Mouse (Mus musculus) intestine, embryonic 15.5 days (tissue): ENCODE data around the gene Dtnb. TPM values are rescaled to one million over a fixed set of nuclear protein-coding genes. Genes with fewer than 3 reads are reported as not detected.
A peak's percentile ranks its signal among the peaks of the same experiment; 100 is the strongest.

Source experiments
- ATAC-seq: fragments of 200-750 bp; cut with Nextera tagmentation; 2 replicates; pipeline ENCODE4 v1.8.0; 2017; ENCODE audit warnings: moderate TSS enrichment, moderate library complexity
- H3K27ac ChIP-seq: fragments of 300-500 bp; sonication (generic); 2 replicates; pipeline ENCODE4 v1.5.1; 2015; ENCODE audit warnings: mild to moderate bottlenecking, inconsistent platforms
- H3K27me3 ChIP-seq: fragments of 300-500 bp; sonication (generic); replicated peaks from 2 replicates; pipeline ENCODE4 v1.6.1; 2015; ENCODE audit warnings: inconsistent platforms
- H3K36me3 ChIP-seq: fragments of 300-500 bp; sonication (generic); 2 replicates; pipeline ENCODE4 v1.6.1; 2015; ENCODE audit warnings: inconsistent platforms
- H3K4me1 ChIP-seq: fragments of 300-500 bp; sonication (generic); replicated peaks from 2 replicates; pipeline ENCODE4 v1.6.1; 2015; ENCODE audit warnings: inconsistent platforms
- H3K4me2 ChIP-seq: fragments of 300-500 bp; sonication (generic); replicated peaks from 2 replicates; pipeline ENCODE4 v1.6.1; 2015; ENCODE audit warnings: mild to moderate bottlenecking, inconsistent platforms
- H3K4me3 ChIP-seq: fragments of 300-500 bp; sonication (generic); replicated peaks from 2 replicates; pipeline ENCODE4 v1.5.1; 2015; ENCODE audit warnings: inconsistent platforms
- H3K9ac ChIP-seq: fragments of 300-500 bp; sonication (generic); 2 replicates; pipeline ENCODE4 v1.6.1; 2015; ENCODE audit warnings: inconsistent platforms
- H3K9me3 ChIP-seq: fragments of 300-500 bp; sonication (generic); 2 replicates; pipeline ENCODE4 v1.6.1; 2016; ENCODE audit warnings: inconsistent platforms
- WGBS: fragments of 180-500 bp; shearing (Covaris S2); methylation state at CpG from one replicate; pipeline ENCODE4 v1.1.7; 2015; 5-methylcytosine and 5-hydroxymethylcytosine counted together
- polyA plus RNA-seq: library from polyadenylated mRNA; unstranded; fragments of >200 nt; fragmentation: Nextera tagmentation; extraction: Ambion mirVana; gene quantifications from 2 replicates; pipeline ENCODE4 v1.2.1, GENCODE M21; 2015

Gene Dtnb
- polyA plus RNA-seq, 1 experiment from 2014 or later = 25.0 TPM

- Histone ChIP-seq H3K9me3 (no peaks in the 10 kb centered on the region), H3K4me3 (no peak overlapping the region), H3K27ac (peak overlapping the region; percentile 36; the same call in 1 of the 2 replicates), H3K9ac (no peak overlapping the region), H3K4me1 (peaks cover 55% of the 10 kb centered on the region), H3K4me2 (no peak overlapping the region), H3K36me3 (no peaks in the 10 kb centered on the region), H3K27me3 (no peaks in the 10 kb centered on the region)
- 49% methylated on average over 5 of the region's 5 CpGs for WGBS
- no peak for ATAC-seq
These were observed 216.4 kb downstream of the Dtnb start for GRCm38 (mm10) chr12:3788421-3789051.

GRCm38 (mm10) chr12:3789626-3790185 lies 217.5 kb downstream of the Dtnb start:
- no peak for ATAC-seq
- Histone ChIP-seq H3K4me2 (no peak overlapping the region), H3K27ac (no peak overlapping the region), H3K9ac (no peak overlapping the region), H3K9me3 (no peaks in the 10 kb centered on the region), H3K4me1 (peaks cover 46% of the 10 kb centered on the region), H3K4me3 (no peak overlapping the region), H3K36me3 (no peaks in the 10 kb centered on the region), H3K27me3 (no peaks in the 10 kb centered on the region)
- WGBS = 72% methylated on average over 5 of the region's 5 CpGs

- Histone ChIP-seq H3K9me3 (no peaks in the 10 kb centered on the region), H3K9ac (no peak overlapping the region), H3K27ac (no peak overlapping the region), H3K27me3 (no peaks in the 10 kb centered on the region), H3K4me2 (peak overlapping the region; percentile 56), H3K4me3 (no peak overlapping the region), H3K36me3 (no peaks in the 10 kb centered on the region), H3K4me1 (peaks cover 33% of the 10 kb centered on the region)
- no peak for ATAC-seq
- 41% methylated on average over 7 of the region's 7 CpGs for WGBS
These were observed 219.1 kb downstream of the Dtnb start for GRCm38 (mm10) chr12:3791257-3791656.

- Histone ChIP-seq H3K9me3 (no peaks in the 10 kb centered on the region), H3K27ac (no peak overlapping the region), H3K4me2 (peak overlapping the region; percentile 56), H3K4me3 (peak overlapping the region; percentile 24), H3K4me1 (peaks cover 33% of the 10 kb centered on the region), H3K27me3 (no peaks in the 10 kb centered on the region), H3K9ac (no peak overlapping the region), H3K36me3 (no peaks in the 10 kb centered on the region)
- peak; percentile 89 for ATAC-seq
- WGBS = under 1% methylated on average over 22 of the region's 22 CpGs
These were observed 219.6 kb downstream of the Dtnb start for GRCm38 (mm10) chr12:3791732-3792131.

DNA sequence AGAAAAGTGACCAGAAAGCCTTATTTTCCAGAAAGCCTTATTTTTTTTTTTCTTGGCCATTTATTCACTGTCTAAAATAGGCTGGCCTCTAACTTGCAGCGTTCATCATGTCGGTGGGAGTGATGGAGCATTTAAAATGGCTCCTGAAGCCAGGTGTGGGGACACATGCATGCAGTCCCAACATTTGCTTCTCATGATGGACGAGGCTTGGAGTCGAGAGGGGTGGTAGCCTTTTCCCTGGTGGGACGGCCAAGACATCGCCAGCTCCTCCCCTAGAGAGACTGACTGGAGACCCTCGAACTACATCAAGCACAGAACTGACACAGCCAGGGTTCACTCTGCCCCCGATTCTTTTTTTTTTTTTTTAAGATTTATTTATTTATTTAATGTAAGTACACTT lies 220.1 kb downstream of the Dtnb start:
- no peaks in the 10 kb centered on the region for H3K36me3 ChIP-seq
- no peak overlapping the region for H3K9ac ChIP-seq
- H3K9me3 ChIP-seq = no peaks in the 10 kb centered on the region
- no peaks in the 10 kb centered on the region for H3K27me3 ChIP-seq
- H3K27ac ChIP-seq = no peak overlapping the region
- peak overlapping the region; percentile 24 for H3K4me3 ChIP-seq
- peaks cover 28% of the 10 kb centered on the region for H3K4me1 ChIP-seq
- WGBS = 24% methylated on average over 8 of the region's 8 CpGs
- H3K4me2 ChIP-seq = peak overlapping the region; percentile 56
- ATAC-seq = peak; percentile 13; the same call in 1 of the 2 replicates

DNA sequence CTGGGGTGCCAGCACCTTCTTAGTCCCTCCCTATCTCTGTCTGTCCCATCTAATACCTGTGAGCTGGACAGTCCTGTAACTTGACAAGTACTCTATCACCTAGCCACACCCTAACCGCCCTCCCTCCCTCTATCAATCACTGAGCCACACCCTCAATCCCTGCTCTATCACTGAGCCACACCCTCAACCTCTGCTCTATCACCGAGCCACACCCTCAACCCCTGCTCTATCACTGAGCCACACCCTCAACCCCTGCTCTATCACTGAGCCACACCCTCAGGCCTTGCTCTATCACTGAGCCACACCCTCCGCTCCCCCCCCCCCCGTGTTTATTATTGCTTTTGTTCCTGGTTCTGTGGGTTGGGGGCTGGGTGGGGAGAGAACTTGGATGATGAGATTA lies 223.4 kb downstream of the Dtnb start:
- Histone ChIP-seq H3K4me1 (peaks cover 5% of the 10 kb centered on the region), H3K27ac (no peak overlapping the region), H3K9me3 (no peaks in the 10 kb centered on the region), H3K9ac (no peak overlapping the region), H3K4me3 (no peak overlapping the region), H3K36me3 (no peaks in the 10 kb centered on the region), H3K4me2 (no peak overlapping the region), H3K27me3 (no peaks in the 10 kb centered on the region)
- ATAC-seq = peak; percentile 16; the same call in 1 of the 2 replicates
- 31% methylated on average over 4 of the region's 4 CpGs for WGBS

DNA sequence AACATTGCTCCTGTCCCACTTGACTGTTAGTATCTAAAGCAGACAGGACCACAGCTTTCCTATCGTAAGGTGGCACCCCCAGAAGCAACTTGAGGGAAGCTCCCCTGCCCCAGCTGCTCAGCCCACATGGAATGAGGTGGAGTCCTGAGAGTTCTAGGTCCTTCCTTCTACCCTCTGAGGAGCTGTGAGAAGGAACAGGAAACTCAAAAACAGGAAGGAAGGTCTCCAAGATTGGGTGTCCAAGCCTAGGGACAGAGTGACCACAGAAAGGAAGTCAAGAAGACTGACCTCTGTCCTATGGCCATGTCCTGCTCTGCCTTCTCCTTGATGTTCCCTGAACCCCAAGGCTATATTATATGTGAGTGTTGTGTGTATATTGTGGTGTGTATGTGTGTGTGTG lies 227.4 kb downstream of the Dtnb start:
- no peaks in the 10 kb centered on the region for H3K36me3 ChIP-seq
- H3K4me3 ChIP-seq = no peak overlapping the region
- ATAC-seq = no peak
- 97% methylated on average over 1 of the region's 1 CpGs for WGBS
- no peak overlapping the region for H3K9ac ChIP-seq
- no peaks in the 10 kb centered on the region for H3K27me3 ChIP-seq
- no peak overlapping the region for H3K27ac ChIP-seq
- no peaks in the 10 kb centered on the region for H3K9me3 ChIP-seq
- H3K4me1 ChIP-seq = no peaks in the 10 kb centered on the region
- H3K4me2 ChIP-seq = no peak overlapping the region

- Histone ChIP-seq H3K36me3 (no peaks in the 10 kb centered on the region), H3K4me1 (peaks cover 33% of the 10 kb centered on the region), H3K9ac (peak within 1 kb of the TSS; percentile 85), H3K4me3 (peak within 1 kb of the TSS; percentile 92), H3K9me3 (no peaks in the 10 kb centered on the region), H3K27ac (peak within 1 kb of the TSS; percentile 96), H3K27me3 (no peaks in the 10 kb centered on the region), H3K4me2 (peak within 1 kb of the TSS; percentile 78)
- ATAC-seq = peak; percentile 2; the same call in 1 of the 2 replicates
- 15% methylated on average over 4 of the region's 4 CpGs for WGBS
These were observed 233.7 kb downstream of the Dtnb start, which contains the start of gene Dnmt3a for GRCm38 (mm10) chr12:3805852-3806251. TSS of gene Dnmt3a (plus strand) at chr12:3806007.

GRCm38 (mm10) chr12:3806271-3806684 lies 234.1 kb downstream of the Dtnb start:
- Histone ChIP-seq H3K27me3 (no peaks in the 10 kb centered on the region), H3K4me1 (peaks cover 37% of the 10 kb centered on the region), H3K9ac (peak overlapping the region; percentile 85), H3K4me3 (peak overlapping the region; percentile 92), H3K9me3 (no peaks in the 10 kb centered on the region), H3K4me2 (peak overlapping the region; percentile 78), H3K27ac (peak overlapping the region; percentile 96), H3K36me3 (no peaks in the 10 kb centered on the region)
- WGBS = under 1% methylated on average over 32 of the region's 41 CpGs
- ATAC-seq = peak; percentile 83

DNA sequence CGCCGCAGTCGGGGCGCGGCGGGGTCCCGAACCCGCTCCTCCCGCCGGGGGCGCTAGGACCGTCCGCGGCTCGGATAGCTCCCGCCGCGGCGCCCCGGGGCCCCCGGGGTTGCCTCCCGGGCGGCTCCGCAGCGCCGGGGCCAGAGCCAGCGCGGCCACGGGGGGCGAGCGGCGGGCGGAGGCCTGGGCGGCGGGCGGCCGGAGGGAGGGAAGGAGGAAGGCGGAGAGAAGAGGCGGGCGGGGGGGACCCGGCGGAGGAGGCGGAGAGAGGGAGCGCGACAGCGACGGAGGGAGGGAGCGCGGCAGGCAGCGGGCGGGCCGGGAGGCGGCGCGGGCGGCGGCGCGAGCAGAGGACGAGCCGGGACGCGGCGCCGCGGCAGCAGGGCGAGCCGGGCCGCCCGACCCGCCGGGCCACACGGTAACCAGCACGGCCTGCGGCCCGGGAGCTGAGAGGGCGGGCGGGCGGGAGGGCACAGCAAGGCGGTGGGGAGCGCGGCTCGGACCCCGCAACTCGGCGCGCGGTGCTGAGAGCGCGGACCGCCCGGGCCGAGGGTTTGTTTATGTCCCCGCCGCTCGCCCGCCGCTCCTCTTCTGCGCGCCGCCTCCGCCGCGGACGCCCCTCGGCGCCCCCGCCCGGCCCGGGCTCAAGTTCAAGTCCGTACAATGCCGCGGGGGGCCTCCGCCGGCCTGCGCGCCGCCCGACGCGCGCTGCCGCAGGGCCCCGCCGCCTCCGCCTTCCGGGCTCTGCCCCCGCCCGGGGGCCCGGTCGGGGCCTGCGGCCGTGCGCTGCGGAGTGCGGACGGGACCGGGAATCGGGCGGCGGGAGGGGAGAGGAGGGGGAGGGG lies 234.7 kb downstream of the Dtnb start:
- Histone ChIP-seq H3K9ac (peak overlapping the region; percentile 85), H3K4me3 (peak overlapping the region; percentile 92), H3K4me1 (peaks cover 43% of the 10 kb centered on the region), H3K27me3 (no peaks in the 10 kb centered on the region), H3K9me3 (no peaks in the 10 kb centered on the region), H3K27ac (peak overlapping the region; percentile 96), H3K36me3 (no peaks in the 10 kb centered on the region), H3K4me2 (peak overlapping the region; percentile 78)
- peak; percentile 67 for ATAC-seq
- under 1% methylated on average over 52 of the region's 141 CpGs for WGBS

GRCm38 (mm10) chr12:3807548-3808395 lies 235.6 kb downstream of the Dtnb start:
- H3K4me1 ChIP-seq = peaks cover 48% of the 10 kb centered on the region
- H3K27ac ChIP-seq = peak overlapping the region; percentile 96
- ATAC-seq = peak; percentile 51
- H3K4me2 ChIP-seq = peak overlapping the region; percentile 78
- peak overlapping the region; percentile 92 for H3K4me3 ChIP-seq
- H3K9ac ChIP-seq = peak overlapping the region; percentile 85
- H3K27me3 ChIP-seq = no peaks in the 10 kb centered on the region
- no peaks in the 10 kb centered on the region for H3K36me3 ChIP-seq
- H3K9me3 ChIP-seq = no peaks in the 10 kb centered on the region
- under 1% methylated on average over 63 of the region's 105 CpGs for WGBS
